Mouse (Mus musculus) myocyte (in vitro differentiated cells): ENCODE data around the gene Tiam1. TPM values are rescaled to one million over a fixed set of nuclear protein-coding genes. Genes with fewer than 3 reads are reported as not detected.

Experiments
- H3K27me3 ChIP-seq: one replicate; pipeline ENCODE4 v1.6.1; 2011; ENCODE audit not compliant: control insufficient read depth, insufficient read depth, insufficient read length
- H3K36me3 ChIP-seq: one replicate; pipeline ENCODE4 v1.6.1; 2011; ENCODE audit not compliant: control insufficient read depth, insufficient read depth
- H3K4me2 ChIP-seq: one replicate; pipeline ENCODE4 v1.6.1; 2011; ENCODE audit warnings: low read depth, control low read depth
- H3K4me3 ChIP-seq: one replicate; pipeline ENCODE4 v1.5.1; 2011; ENCODE audit warnings: mild to moderate bottlenecking, control low read depth, moderate library complexity
- H3K79me2 ChIP-seq: one replicate; pipeline ENCODE4 v1.6.1; 2011; ENCODE audit not compliant: control insufficient read depth, insufficient read depth
- H3ac ChIP-seq: one replicate; pipeline ENCODE4 v1.6.1; 2011; ENCODE audit not compliant: control insufficient read depth, insufficient read length
- CEBPB ChIP-seq: IDR thresholded peaks from 2 replicates; pipeline ENCODE4 v1.6.1; 2011; ENCODE audit warnings: mild to moderate bottlenecking, moderate library complexity; ENCODE audit not compliant: poor library complexity, insufficient read depth, severe bottlenecking
- E2F4 ChIP-seq: IDR thresholded peaks from one replicate; pipeline ENCODE4 v1.6.1; 2011; ENCODE audit warnings: mild to moderate bottlenecking, control low read depth, moderate library complexity; ENCODE audit not compliant: insufficient read depth
- MAX ChIP-seq: IDR thresholded peaks from one replicate; pipeline ENCODE4 v1.6.1; 2011; ENCODE audit warnings: low read depth, mild to moderate bottlenecking, control low read depth
- MYOD1 ChIP-seq, 3 experiments: IDR thresholded peaks; one replicate each; pipeline ENCODE4 v1.6.1; 2011; ENCODE audit warnings: control low read depth in 2 of 3, low read depth in 2 of 3, mild to moderate bottlenecking in 2 of 3, moderate library complexity in 1 of 3; ENCODE audit not compliant: insufficient read length in 2 of 3, control insufficient read depth in 1 of 3
- MYOG ChIP-seq, 3 experiments: IDR thresholded peaks; one replicate each; pipeline ENCODE4 v1.6.1; 2011; ENCODE audit warnings: control low read depth in 2 of 3, low read depth in 2 of 3, mild to moderate bottlenecking in 2 of 3; ENCODE audit not compliant: insufficient read length in 2 of 3, control insufficient read depth in 1 of 3, insufficient read depth in 1 of 3
- POLR2A ChIP-seq: IDR thresholded peaks from one replicate; pipeline ENCODE4 v1.6.1; 2011; ENCODE audit warnings: low read depth, mild to moderate bottlenecking, control low read depth, moderate library complexity; ENCODE audit not compliant: insufficient read length
- POLR2AphosphoS2 ChIP-seq: IDR thresholded peaks from one replicate; pipeline ENCODE4 v1.6.1; 2011; ENCODE audit warnings: low read depth, control low read depth; ENCODE audit not compliant: insufficient read length
- REST ChIP-seq: IDR thresholded peaks from one replicate; pipeline ENCODE4 v1.6.1; 2011; ENCODE audit warnings: mild to moderate bottlenecking, control low read depth, moderate library complexity; ENCODE audit not compliant: insufficient read depth, insufficient read length
- SRF ChIP-seq: IDR thresholded peaks from one replicate; pipeline ENCODE4 v1.6.1; 2011; ENCODE audit warnings: low read depth; ENCODE audit not compliant: control insufficient read depth, insufficient read length
- TCF12 ChIP-seq: IDR thresholded peaks from one replicate; pipeline ENCODE4 v1.6.1; 2011; ENCODE audit warnings: mild to moderate bottlenecking, control low read depth; ENCODE audit not compliant: poor library complexity, insufficient read depth, severe bottlenecking
- TCF3 ChIP-seq: IDR thresholded peaks from one replicate; pipeline ENCODE4 v1.6.1; 2011; ENCODE audit warnings: low read depth, control low read depth; ENCODE audit not compliant: insufficient read length
- USF1 ChIP-seq: IDR thresholded peaks from one replicate; pipeline ENCODE4 v1.6.1; 2011; ENCODE audit warnings: low read depth, mild to moderate bottlenecking, control low read depth, moderate library complexity
- polyA plus RNA-seq: library from polyadenylated mRNA; unstranded; fragments of >200 nt; fragmentation: generic; extraction: Trizol; gene quantifications from one replicate; pipeline ENCODE4 v1.2.1, GENCODE M21; 2012; ENCODE audit warnings: missing spikeins

The Tiam1 gene
- polyA plus RNA-seq, 1 experiment: 2.2 TPM

GRCm38 (mm10) chr16:90171416-90171815 is 27.8 kb upstream of the Tiam1 start:
- Histone ChIP-seq H3K4me2 (no peak overlapping the region), H3K27me3 (no peaks in the 10 kb centered on the region), H3K79me2 (no peaks in the 10 kb centered on the region), H3K36me3 (no peaks in the 10 kb centered on the region), H3K4me3 (no peak overlapping the region), H3ac (no peak overlapping the region)
- TF ChIP-seq CEBPB: no peak
- no peak for TF ChIP-seq E2F4
- no peak for TF ChIP-seq MAX
- no peak for TF ChIP-seq USF1
- no peak for TF ChIP-seq SRF
- TF ChIP-seq POLR2AphosphoS2: no peak
- no peak for TF ChIP-seq MYOG (IDR thresholded peaks at IDR 0.05; ENCODE audit: control insufficient read depth in 1 of 3, insufficient read depth in 1 of 3, insufficient read length in 2 of 3, low read depth in 2 of 3)
- no peak for TF ChIP-seq REST
- TF ChIP-seq TCF3: no peak

- Histone ChIP-seq H3K79me2 (no peaks in the 10 kb centered on the region), H3K36me3 (no peaks in the 10 kb centered on the region), H3K4me2 (no peak overlapping the region), H3ac (no peak overlapping the region), H3K4me3 (no peak overlapping the region), H3K27me3 (no peaks in the 10 kb centered on the region)
- TF ChIP-seq TCF3 (no peak), SRF (no peak), USF1 (no peak), REST (no peak), E2F4 (no peak), MAX (no peak), MYOD1 (IDR thresholded peaks at IDR 0.05; ENCODE audit: control insufficient read depth in 1 of 3, insufficient read length in 2 of 3, low read depth in 2 of 3) (no peak), CEBPB (no peak), TCF12 (no peak), POLR2AphosphoS2 (no peak), MYOG (IDR thresholded peaks at IDR 0.05; ENCODE audit: control insufficient read depth in 1 of 3, insufficient read depth in 1 of 3, insufficient read length in 2 of 3, low read depth in 2 of 3) (no peak), POLR2A (no peak)
These were observed 27.1 kb upstream of the Tiam1 start for GRCm38 (mm10) chr16:90170676-90171075.

- Histone ChIP-seq H3K36me3 (no peaks in the 10 kb centered on the region), H3K27me3 (no peaks in the 10 kb centered on the region), H3K79me2 (no peaks in the 10 kb centered on the region), H3ac (no peak overlapping the region), H3K4me2 (no peak overlapping the region), H3K4me3 (no peak overlapping the region)
- TF ChIP-seq USF1 (no peak), TCF3 (no peak), MYOD1 (IDR thresholded peaks at IDR 0.05; ENCODE audit: control insufficient read depth in 1 of 3, insufficient read length in 2 of 3, low read depth in 2 of 3) (no peak), CEBPB (no peak), E2F4 (no peak), POLR2A (no peak), TCF12 (no peak), MAX (no peak), REST (no peak), SRF (no peak), POLR2AphosphoS2 (no peak), MYOG (IDR thresholded peaks at IDR 0.05; ENCODE audit: control insufficient read depth in 1 of 3, insufficient read depth in 1 of 3, insufficient read length in 2 of 3, low read depth in 2 of 3) (no peak)
These were observed 26.5 kb upstream of the Tiam1 start for GRCm38 (mm10) chr16:90169863-90170630.

- TF ChIP-seq POLR2AphosphoS2: no peak
- TF ChIP-seq MYOG (IDR thresholded peaks at IDR 0.05; ENCODE audit: control insufficient read depth in 1 of 3, insufficient read depth in 1 of 3, insufficient read length in 2 of 3, low read depth in 2 of 3): no peak
- TF ChIP-seq USF1: no peak
- TF ChIP-seq POLR2A: no peak
- TF ChIP-seq TCF3: no peak
- no peak for TF ChIP-seq CEBPB
- no peak for TF ChIP-seq SRF
- Histone ChIP-seq H3ac (no peak overlapping the region), H3K4me2 (no peak overlapping the region), H3K79me2 (no peaks in the 10 kb centered on the region), H3K27me3 (no peaks in the 10 kb centered on the region), H3K4me3 (no peak overlapping the region), H3K36me3 (no peaks in the 10 kb centered on the region)
These were observed 24.1 kb upstream of the Tiam1 start for GRCm38 (mm10) chr16:90167646-90168045.

- Histone ChIP-seq H3K4me2 (no peak overlapping the region), H3K27me3 (no peaks in the 10 kb centered on the region), H3K4me3 (no peak overlapping the region), H3ac (no peak overlapping the region), H3K36me3 (no peaks in the 10 kb centered on the region), H3K79me2 (no peaks in the 10 kb centered on the region)
- no peak for TF ChIP-seq E2F4
- TF ChIP-seq POLR2A: no peak
- TF ChIP-seq MAX: no peak
- no peak for TF ChIP-seq POLR2AphosphoS2
These were observed 21.9 kb upstream of the Tiam1 start for GRCm38 (mm10) chr16:90165435-90165834.
